Mouse (Mus musculus): ENCODE data around the gene Cyp2w1.
"Not testable (repeated sequence)": the region's sequence is repeated elsewhere in the genome, so short reads cannot be mapped to it uniquely, and the experiment has no call there.

Gene Cyp2w1

GRCm38 (mm10) chr5:139384531-139384930, 32.1 kb downstream of the Cyp2w1 start:
- no peak for DNase-seq (ENCODE audit: low spot score)

- no peak for DNase-seq (ENCODE audit: low spot score)
Measured at GRCm38 (mm10) chr5:139386047-139386446, 33.6 kb downstream of the Cyp2w1 start.

GRCm38 (mm10) chr5:139387329-139388194, 35.1 kb downstream of the Cyp2w1 start:
- no peak for DNase-seq (ENCODE audit: low spot score)

- DNase-seq (ENCODE audit: low spot score): no peak
Measured at GRCm38 (mm10) chr5:139388195-139388570, 35.8 kb downstream of the Cyp2w1 start.

GRCm38 (mm10) chr5:139388694-139389675, 36.6 kb downstream of the Cyp2w1 start:
- no peak for DNase-seq (ENCODE audit: low spot score)

- peak; percentile 53 for DNase-seq (ENCODE audit: low spot score)
Measured at GRCm38 (mm10) chr5:139389676-139390061, 37.3 kb downstream of the Cyp2w1 start.

- not testable (repeated sequence) for DNase-seq (ENCODE audit: low spot score)
Measured at GRCm38 (mm10) chr5:139390324-139391119, 38.1 kb downstream of the Cyp2w1 start.

GRCm38 (mm10) chr5:139391309-139391990, 39.0 kb downstream of the Cyp2w1 start:
- peak; percentile 74 for DNase-seq (ENCODE audit: low spot score)

GRCm38 (mm10) chr5:139392219-139393196, 40.1 kb downstream of the Cyp2w1 start:
- no peak for DNase-seq (ENCODE audit: low spot score)

- DNase-seq (ENCODE audit: low spot score): no peak
Measured at GRCm38 (mm10) chr5:139393197-139393588, 40.8 kb downstream of the Cyp2w1 start.

- no peak for DNase-seq (ENCODE audit: low spot score)
Measured at GRCm38 (mm10) chr5:139394399-139394798, 42.0 kb downstream of the Cyp2w1 start.

- DNase-seq (ENCODE audit: low spot score): no peak
Measured at GRCm38 (mm10) chr5:139395528-139395927, 43.1 kb downstream of the Cyp2w1 start.

GRCm38 (mm10) chr5:139397359-139397916, 45.0 kb downstream of the Cyp2w1 start:
- DNase-seq (ENCODE audit: low spot score): no peak

- DNase-seq (ENCODE audit: low spot score): peak; percentile 87
Measured at GRCm38 (mm10) chr5:139397959-139398753, 45.7 kb downstream of the Cyp2w1 start.

- DNase-seq (ENCODE audit: low spot score): no peak
Measured at GRCm38 (mm10) chr5:139398786-139399185, 46.4 kb downstream of the Cyp2w1 start.

GRCm38 (mm10) chr5:139399991-139400390, 47.6 kb downstream of the Cyp2w1 start:
- no peak for DNase-seq (ENCODE audit: low spot score)

GRCm38 (mm10) chr5:139402106-139402505, 49.7 kb downstream of the Cyp2w1 start:
- DNase-seq (ENCODE audit: low spot score): no peak

GRCm38 (mm10) chr5:139403692-139404260, 51.4 kb downstream of the Cyp2w1 start:
- DNase-seq (ENCODE audit: low spot score): no peak

Data from testis, postnatal 14 days (tissue).